Mouse (Mus musculus) liver, embryonic 14.5 days (tissue): Measurements from ENCODE around the gene Tab3.

ENCODE experiments used
- CTCF ChIP-seq: IDR thresholded peaks from 2 replicates; pipeline ENCODE4 v1.5.1; 2016; ENCODE audit warnings: antibody characterized with exemption, low read depth, control low read depth
- EP300 ChIP-seq: IDR thresholded peaks from 2 replicates; pipeline ENCODE4 v1.6.1; 2016; ENCODE audit warnings: antibody characterized with exemption, low read depth

DNA sequence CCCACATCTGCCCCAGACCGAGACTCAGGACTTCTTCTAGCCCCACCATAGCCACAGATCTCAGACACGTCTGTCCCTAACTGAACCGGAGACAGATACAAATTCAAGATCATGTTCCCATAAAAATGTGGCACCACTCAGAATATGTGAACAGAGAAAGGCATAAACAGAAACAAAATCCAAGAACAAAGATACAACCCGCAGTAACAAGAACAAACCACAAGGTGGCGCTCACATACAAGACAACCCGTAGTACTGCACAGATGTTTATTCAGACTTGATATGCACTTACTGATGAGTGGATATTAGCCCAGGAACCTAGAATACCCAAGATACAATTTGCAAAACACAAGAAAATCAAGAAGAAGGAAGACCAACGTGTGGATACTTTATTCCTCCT is 103.0 kb downstream of the Tab3 start:
- TF ChIP-seq CTCF = peak; percentile 72
- no peak for TF ChIP-seq EP300
